Mouse (Mus musculus): ENCODE results near the gene Eef1a2.
"Not testable (repeated sequence)": the region's sequence is repeated elsewhere in the genome, so short reads cannot be mapped to it uniquely, and the experiment has no call there.

Eef1a2 gene

GRCm38 (mm10) chr2:181156248-181157121 is at the start of gene Eef1a2:
Gene Eef1a2, minus strand, starts transcription at chr2:181157014.
- DNase-seq (ENCODE audit: low spot score in 2 of 2), result no peak

- DNase-seq (ENCODE audit: low spot score in 2 of 2), result peak in 1 of 2 experiments; percentile 42
Measured at GRCm38 (mm10) chr2:181206118-181206517, 49.3 kb upstream of the Eef1a2 start.

- no peak for DNase-seq (ENCODE audit: low spot score in 2 of 2)
Measured at GRCm38 (mm10) chr2:181205678-181206077, 48.9 kb upstream of the Eef1a2 start.

- no peak for DNase-seq (ENCODE audit: low spot score in 2 of 2)
Measured at GRCm38 (mm10) chr2:181202886-181203285, 46.1 kb upstream of the Eef1a2 start.

- no peak for DNase-seq (ENCODE audit: low spot score in 2 of 2)
Measured at GRCm38 (mm10) chr2:181202422-181202821, 45.6 kb upstream of the Eef1a2 start, which contains the start of gene Ptk6. Gene Ptk6, minus strand, starts transcription at chr2:181202789.

- no peak for DNase-seq (ENCODE audit: low spot score in 2 of 2)
Measured at GRCm38 (mm10) chr2:181201606-181202005, 44.8 kb upstream of the Eef1a2 start.

GRCm38 (mm10) chr2:181196628-181197300 is 40.0 kb upstream of the Eef1a2 start:
- no peak for DNase-seq (ENCODE audit: low spot score in 2 of 2)

- no peak for DNase-seq (ENCODE audit: low spot score in 2 of 2)
Measured at GRCm38 (mm10) chr2:181193044-181193443, 36.2 kb upstream of the Eef1a2 start.

- no peak for DNase-seq (ENCODE audit: low spot score in 2 of 2)
Measured at GRCm38 (mm10) chr2:181191936-181192335, 35.1 kb upstream of the Eef1a2 start.

- DNase-seq (ENCODE audit: low spot score in 2 of 2), result not testable (repeated sequence)
Measured at GRCm38 (mm10) chr2:181191385-181191784, 34.6 kb upstream of the Eef1a2 start.

- no peak for DNase-seq (ENCODE audit: low spot score in 2 of 2)
Measured at GRCm38 (mm10) chr2:181189321-181189720, 32.5 kb upstream of the Eef1a2 start.

- peak in 1 of 2 experiments; percentile 51 for DNase-seq (ENCODE audit: low spot score in 2 of 2)
Measured at GRCm38 (mm10) chr2:181188681-181189080, 31.9 kb upstream of the Eef1a2 start.

GRCm38 (mm10) chr2:181187121-181188000 is 30.5 kb upstream of the Eef1a2 start, which contains the start of gene Ppdpf:
Gene Ppdpf, plus strand, starts transcription at chr2:181187247.
- DNase-seq (ENCODE audit: low spot score in 2 of 2), result peak; percentile 82 to 93

GRCm38 (mm10) chr2:181186635-181187034 is 29.8 kb upstream of the Eef1a2 start:
- peak; percentile 70 to 88 for DNase-seq (ENCODE audit: low spot score in 2 of 2)

GRCm38 (mm10) chr2:181180898-181181297 is 24.1 kb upstream of the Eef1a2 start:
- no peak for DNase-seq (ENCODE audit: low spot score in 2 of 2)

- DNase-seq (ENCODE audit: low spot score in 2 of 2), result no peak
Measured at GRCm38 (mm10) chr2:181178471-181178870, 21.7 kb upstream of the Eef1a2 start.

- DNase-seq (ENCODE audit: low spot score in 2 of 2), result no peak
Measured at GRCm38 (mm10) chr2:181178015-181178414, 21.2 kb upstream of the Eef1a2 start.

- DNase-seq (ENCODE audit: low spot score in 2 of 2), result no peak
Measured at GRCm38 (mm10) chr2:181174646-181175045, 17.8 kb upstream of the Eef1a2 start.

- no peak for DNase-seq (ENCODE audit: low spot score in 2 of 2)
Measured at GRCm38 (mm10) chr2:181166469-181166868, 9.7 kb upstream of the Eef1a2 start.

- DNase-seq (ENCODE audit: low spot score in 2 of 2), result no peak
Measured at GRCm38 (mm10) chr2:181160821-181161220, 4.0 kb upstream of the Eef1a2 start.

GRCm38 (mm10) chr2:181159771-181160170 is 3.0 kb upstream of the Eef1a2 start:
- no peak for DNase-seq (ENCODE audit: low spot score in 2 of 2)

GRCm38 (mm10) chr2:181159091-181159514 is 2.3 kb upstream of the Eef1a2 start:
- no peak for DNase-seq (ENCODE audit: low spot score in 2 of 2)

Data from spleen, postnatal 10 days (tissue).